Mouse (Mus musculus): ENCODE measurements around the gene Akr1a1. TPM values are rescaled to one million over a fixed set of nuclear protein-coding genes. Genes with fewer than 3 reads are reported as not detected.

The Akr1a1 gene
- polyA plus RNA-seq, 3 experiments from 2014 or later: 297 to 370 (median 348) TPM

DNA sequence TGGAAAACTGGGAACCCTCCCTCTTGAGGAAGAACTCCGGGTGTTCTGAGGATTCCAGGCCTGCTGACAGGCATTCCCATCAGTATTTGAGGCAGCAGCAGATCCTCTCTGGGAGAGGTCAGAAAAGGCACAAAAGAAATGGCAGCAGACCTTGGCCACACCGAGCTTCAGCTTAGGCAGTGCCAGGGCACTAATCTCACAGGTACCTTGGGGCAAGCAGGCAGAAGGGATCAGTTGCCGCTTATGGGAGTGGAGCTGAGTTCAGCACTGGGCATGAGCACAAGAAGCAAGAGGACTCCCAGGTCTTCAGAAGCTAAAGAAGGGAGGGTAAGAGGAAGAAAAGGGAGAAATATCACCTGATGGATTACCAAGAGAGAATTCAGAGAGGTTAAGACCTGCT, 6.5 kb upstream of the Akr1a1 start:
- no peak for ATAC-seq

DNA sequence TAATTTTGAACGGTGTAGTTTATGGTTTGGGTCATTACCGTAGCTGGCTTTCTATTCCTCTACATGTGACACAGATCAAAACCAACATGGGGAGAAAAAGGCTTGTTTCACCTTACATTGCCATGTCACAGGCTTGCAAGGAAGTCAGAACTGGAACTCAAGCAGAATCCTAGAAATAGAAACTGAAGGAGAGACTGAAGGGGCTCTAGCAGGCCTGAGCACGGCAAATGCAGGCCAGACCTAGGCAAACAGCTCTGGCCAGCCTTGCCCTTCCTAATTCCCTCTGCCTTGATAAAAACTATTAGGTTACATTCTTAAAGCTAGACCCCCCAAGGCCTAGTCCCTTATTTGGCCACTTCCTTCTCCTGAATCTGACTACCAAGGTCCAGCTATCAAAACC, 4.2 kb upstream of the Akr1a1 start:
- ATAC-seq: no peak

DNA sequence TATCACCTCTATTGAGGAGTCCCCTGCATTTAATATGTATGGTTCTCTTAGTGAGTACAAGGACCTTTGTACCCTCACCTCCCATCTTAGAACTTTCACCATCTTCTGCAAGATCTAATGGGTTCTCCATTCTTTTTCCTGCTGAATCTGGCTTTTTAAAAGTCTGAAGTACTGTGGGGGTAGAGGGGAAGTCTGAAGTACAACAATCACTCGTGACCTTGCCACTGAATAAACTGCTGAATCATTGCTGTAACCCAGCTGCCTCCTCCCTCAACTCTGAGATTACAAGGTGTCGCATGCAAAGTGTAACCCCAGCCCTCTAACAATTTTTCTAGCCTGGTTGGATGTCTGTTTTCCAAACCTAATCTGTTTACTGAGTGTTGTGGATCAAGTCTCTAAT, 3.6 kb upstream of the Akr1a1 start:
- no peak for ATAC-seq

DNA sequence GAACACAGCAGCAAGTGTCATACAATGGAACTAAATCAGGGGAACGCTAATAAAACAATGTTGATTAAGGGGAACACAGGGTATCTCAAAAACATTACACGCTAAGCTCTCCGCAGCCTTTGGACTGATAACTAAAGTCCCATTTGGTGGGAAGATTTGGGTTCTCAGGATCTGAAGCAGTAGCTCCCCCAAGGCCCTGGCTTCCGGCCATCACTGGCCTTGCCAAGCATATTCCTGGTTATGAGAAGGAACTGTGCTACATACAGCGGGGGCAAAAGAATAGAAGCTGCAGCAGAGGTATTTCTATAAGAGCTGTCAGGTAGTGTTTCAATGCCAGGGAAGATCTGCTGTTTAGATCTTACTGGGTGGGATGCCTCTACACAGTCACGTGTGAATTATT, 1.7 kb upstream of the Akr1a1 start:
- no peak for ATAC-seq

DNA sequence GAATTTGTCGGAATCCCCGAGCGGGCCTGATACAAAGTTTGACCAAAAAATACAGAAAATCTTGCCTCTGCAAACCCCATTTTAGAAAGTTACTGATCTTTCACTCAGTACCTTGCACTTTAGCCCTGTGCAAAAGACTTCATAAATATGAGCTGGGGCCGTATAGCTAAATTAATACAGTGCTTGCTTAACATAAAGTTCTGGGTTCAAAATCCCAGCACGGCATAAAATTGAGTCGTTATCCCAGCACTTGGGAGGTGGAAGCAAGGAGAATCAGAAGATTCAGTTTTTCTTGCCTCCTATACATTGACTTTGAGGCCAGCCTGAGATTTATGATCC, 286 bp upstream of the Akr1a1 start:
- peak; percentile 43 for ATAC-seq

DNA sequence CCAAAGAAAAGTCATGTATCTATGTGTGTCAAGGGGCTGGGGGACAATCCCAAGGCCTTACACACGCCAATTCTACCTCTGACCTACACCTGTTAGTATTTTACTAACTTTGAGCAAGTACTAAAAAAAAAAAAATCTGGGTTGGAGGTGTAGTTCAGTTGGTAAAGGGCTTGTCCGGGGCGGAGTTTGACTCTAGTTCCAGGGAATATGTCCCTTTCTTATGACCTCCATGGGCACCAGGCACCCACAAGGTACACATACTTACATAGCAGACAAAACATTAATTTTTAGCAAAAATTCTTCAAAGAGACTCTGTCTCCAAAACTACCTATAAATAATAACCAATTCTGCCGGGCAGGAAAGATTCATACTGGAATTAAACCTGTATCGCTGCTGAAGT, 1.1 kb downstream of the Akr1a1 start:
- no peak for ATAC-seq

DNA sequence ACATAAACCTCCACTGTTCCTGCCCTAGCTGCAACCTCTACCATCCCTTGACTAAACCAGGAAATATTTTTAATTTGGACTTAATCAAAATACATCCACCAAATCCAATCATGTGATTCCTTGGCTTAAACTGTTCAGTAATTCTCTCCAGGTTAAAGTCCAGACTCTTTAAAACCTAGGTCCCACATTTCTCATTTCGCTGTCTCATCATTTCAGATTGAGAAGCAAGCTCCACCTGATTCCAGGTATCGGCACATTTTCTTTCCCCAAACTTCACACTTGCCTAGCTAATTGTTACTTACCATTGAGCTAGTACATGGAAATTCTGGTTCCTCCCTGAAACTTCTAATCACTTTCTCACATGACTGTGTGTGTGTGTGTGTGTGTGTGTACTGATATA, 2.1 kb downstream of the Akr1a1 start:
- ATAC-seq: no peak

DNA sequence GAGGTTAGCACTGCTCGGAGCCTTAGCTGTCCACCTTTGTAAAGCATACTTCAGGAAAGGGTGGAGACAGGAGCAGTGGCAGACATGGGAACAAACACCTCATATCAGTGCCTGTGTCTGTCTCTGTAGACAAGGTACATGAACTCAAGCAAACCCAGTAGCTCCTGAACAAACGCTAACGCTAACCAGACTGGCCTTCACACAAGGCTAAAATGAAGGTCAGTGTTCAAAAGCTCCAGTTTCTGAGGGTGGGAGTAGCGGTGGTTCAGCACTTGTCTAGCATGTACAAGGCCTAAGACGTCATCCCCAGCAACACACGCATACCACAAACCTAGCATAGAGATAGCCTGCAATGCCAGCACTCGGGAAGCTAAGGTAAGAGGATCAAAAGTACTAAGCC, 5.9 kb downstream of the Akr1a1 start:
- no peak for ATAC-seq

DNA sequence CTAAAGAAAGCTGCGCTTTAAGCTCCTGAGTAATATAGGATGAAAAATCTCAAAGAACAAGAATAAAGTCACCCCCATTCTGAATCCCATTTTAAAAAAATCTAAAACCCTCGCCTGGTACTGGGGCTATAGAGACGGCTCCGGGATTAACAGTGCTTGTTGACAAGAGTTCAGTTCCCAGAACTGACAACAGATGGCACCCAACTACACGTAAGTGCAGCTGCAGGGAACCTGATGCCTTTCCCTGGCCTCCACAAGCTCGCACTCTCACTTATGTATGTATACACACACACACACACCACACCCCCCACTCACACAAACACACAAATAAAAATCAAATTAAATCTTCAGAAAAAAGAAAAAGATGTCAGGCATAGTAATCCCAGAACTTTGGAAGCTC, 7.2 kb downstream of the Akr1a1 start:
- ATAC-seq: no peak

DNA sequence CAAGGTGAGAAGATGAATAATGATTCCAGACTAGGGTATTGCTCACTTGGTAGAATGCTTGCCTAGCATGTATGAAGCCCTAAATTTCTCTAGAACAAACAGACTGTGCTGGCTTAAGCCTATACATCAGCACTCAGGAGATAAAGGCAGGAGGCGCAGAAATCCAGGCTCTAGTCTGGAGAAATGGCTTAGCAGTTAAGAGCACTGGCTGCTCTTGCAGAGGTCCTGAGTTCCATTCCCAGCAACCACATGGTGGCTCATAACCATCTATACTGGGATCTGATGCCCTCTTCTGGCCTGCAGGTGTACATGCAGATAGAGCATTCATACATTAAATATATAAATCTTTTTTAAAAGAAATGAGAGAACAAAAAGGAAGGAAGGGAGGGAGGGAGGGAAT, 9.4 kb downstream of the Akr1a1 start:
- no peak for ATAC-seq

DNA sequence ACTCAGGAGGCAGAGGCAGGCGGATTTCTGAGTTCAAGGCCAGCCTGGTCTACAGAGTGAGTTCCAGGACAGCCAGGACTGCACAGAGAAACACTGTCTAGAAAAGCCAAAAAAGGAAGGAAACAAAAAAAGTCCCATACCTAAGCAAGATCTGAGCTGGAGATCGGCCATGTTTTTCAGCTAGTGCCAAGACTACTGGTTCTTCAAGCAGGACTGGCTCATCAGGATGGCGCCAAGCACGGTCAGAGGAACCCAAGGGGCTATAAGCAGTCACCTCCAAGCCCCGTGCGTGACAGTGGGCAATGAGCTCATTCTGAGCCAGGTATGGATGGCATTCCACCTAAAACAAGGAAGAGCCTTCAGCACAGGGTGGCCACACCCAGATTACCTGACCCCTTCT, 12.7 kb downstream of the Akr1a1 start:
- no peak for ATAC-seq

DNA sequence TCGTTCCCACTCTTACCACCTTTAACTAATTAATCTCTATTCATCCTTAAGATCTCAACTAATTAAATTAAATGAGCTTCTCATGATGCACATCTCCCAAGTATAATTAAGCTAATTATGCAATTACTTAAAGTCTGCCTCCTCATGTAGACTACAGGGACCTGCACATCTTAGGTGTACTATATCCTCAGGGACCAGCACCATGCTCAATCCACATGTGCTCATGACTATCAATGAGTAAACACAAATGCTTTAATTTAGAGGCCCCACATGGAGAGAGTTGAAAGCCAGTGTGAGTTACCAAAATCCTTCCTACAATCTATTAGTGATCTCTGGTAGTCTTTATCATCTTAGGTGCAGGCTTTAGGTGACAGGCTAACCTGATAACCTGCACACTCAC, 16.3 kb downstream of the Akr1a1 start:
- ATAC-seq: no peak

DNA sequence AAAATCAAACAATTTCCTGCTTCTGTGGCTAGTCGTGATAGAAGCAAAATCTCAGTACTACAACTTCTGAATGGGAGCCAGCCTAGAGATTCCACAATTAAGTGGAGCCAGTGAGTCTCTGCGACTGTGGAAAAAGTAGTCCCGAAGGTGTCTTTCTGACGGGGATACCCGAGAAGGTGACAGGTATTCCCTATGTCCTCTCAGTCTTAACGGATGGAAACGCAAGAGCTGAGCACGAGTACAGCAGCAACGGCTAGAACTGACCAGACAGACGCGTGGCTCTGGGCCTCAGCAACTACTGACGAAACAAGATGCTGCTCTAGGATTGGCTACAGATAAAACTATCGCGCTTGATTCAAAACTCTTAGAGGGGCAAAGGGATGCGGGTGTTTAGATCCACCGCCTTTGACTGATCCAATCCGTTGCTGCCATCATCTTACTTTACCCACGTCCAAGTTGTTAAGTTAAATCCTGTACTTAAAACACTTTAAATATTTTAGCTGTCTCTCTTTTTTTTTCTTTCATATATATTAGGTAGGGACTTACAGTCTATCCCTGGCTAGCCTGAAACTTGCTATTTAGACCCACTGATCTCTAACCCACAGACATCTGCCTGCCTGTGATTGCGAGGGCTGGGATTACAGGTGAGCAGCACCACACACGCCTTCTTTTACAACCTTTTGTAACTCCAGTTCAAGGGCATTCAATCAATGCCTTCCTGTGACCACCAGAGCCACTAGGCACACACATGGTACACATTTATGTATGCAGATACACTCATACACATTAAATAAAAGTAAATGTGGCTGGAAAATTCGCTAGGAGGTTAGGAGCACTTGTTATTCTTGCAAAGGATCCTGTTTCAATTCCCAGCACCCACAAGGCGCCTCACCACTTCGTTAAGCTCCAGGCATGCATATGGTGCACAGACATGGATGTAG, 23.5 kb downstream of the Akr1a1 start, which contains the start of gene Nasp:
Nasp (minus strand) TSS at position 220 of the 941 bp plus-strand sequence.
- ATAC-seq: peak; percentile 81

DNA sequence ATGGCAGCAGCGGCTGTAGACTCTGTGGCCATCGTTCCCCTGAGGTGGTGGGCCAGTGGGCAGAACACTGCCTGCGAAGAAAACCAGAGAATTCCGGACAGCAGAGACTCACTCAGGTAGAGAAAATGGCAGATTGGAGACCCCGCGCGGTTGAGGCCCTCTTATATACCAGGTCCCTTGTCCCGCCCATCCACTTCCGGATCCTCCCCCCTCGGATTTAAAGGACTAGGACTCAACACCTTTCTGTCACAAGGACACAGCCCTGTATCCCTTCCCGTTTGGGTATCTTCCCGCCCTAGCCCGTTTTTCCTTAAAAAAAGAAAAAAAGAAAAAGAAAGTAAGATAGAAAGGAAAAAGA, 24.1 kb downstream of the Akr1a1 start:
- ATAC-seq: peak; percentile 80

DNA sequence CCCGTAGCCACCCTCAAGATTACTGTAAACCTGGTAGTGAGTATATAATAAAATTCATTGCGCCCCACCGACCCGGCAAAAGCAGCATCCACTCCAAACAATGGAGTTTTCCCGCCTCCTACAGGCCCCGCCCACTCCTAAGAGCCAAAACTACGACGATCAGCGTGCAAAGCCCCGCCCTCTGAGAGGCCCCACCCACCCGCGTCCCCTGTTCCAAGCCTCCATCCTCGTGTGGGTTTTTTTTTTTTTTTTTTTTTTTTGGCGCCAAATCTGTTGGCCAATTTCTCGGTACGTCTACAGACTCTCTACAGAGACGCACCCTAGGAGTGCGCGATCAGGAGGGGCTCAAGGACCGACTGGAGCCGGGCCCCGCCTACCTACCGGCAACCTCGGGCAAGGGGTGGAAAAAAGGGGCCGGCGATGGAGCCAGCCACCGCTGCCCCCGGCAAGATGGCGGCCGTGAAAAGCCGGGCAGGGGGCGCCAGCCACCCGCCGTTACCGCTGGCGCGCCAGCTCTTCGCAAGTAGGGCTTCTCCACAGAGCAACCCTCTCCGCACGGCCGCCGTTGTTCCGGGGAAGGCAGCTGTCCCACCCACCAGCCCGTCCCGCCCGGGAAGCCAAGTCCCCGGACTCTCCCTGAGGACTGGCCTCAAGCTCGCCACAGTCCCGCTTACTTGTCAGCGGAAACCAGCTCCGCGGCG, 24.7 kb downstream of the Akr1a1 start:
- ATAC-seq: peak; percentile 57

DNA sequence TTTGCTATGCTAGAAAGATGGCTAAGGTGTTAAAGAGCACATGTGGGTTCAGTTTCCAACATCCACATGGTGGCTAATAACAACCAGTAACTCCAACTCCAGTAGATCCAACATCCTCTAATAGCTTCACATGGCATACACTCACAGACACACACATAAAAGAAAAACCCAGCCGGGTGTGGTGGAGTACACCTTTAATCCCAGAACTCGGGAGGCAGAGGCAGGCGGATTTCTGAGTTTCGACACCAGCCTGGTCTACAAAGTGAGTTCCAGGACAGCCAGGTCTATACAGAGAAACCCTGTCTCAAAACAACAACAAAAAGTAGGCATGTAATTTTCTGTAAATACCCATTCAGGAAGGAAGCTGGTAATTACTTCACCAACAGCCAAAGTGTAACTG, 26.6 kb downstream of the Akr1a1 start:
- no peak for ATAC-seq

DNA sequence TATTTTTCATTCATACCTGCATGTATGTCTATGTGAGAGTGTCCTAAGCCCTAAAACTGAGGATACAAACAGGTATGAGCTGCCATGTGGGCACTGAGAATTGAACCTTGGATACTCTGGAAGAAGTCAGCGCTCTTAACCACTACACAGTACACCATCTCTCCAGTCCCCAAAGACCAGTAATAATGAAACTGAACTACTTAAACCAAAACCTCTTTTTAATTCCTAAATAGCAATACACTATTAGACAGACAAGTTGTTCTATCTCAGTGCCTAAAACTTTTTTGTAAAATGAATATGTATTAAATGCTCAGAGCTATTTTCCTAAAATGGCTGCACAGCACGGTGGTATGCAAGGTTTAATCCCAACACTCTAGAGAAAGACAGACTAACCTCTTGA, 36.2 kb downstream of the Akr1a1 start:
- ATAC-seq: no peak

DNA sequence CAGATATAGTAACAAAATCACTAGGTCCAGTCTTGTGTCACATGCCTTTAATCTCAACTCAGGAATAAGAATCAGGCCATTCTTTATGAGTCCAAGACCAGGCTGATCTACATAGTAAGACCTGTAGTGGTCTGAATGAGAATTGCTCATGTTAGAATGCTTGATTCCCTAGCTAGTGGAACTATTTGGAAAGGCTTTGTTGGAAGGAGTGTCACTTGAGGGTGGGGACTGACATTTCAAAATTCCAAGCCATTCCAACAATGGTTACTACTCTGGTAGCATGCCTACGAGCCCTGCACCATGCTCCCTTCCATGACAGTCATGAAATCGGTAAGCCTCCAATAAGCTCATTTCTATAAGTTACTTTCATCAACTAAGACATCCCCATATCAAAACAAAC, 38.9 kb downstream of the Akr1a1 start:
- ATAC-seq: no peak

DNA sequence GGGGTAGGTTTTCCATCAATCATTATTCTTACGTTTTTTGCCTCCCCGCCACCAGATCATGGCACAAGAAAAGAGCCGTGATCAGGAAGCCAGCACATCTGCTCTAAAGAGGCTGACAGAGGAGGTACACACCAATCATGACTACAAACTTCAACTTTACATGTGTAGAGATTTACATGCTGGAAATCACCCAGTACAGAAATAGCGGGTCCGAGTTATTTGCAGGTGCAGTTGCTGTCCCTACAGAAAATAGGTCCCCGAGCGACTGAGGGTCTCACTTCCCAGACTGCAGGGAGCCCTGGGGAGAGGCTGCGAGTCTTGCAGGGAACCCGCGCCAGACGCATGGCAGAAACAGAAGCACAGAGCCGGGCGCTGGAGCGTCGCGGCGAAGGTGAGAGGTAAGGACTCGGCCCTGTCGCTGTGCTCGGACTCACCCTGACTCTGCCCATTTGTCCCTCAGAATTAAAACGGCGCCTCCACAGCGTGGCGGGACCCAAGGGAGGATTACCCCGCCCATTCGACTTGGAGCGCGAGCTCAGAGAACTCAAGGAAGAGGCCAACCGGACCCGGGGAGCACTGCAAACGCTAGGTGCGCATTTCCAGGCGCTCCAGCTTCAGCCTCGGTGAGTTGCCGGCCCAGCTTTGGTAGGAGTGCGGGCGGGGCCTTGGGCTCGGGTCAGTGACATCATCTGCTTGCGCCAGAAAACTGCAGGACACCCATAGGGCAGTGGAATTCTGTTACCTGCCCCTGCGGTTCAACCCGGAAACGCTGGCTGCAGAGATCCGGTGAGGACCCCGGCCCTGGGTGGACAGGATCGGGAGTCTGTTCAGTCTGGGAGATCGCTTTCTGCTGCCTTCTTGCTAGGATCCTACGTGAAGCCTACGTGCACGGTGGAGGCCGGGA, 54.2 kb downstream of the Akr1a1 start:
- ATAC-seq: peak; percentile 93

DNA sequence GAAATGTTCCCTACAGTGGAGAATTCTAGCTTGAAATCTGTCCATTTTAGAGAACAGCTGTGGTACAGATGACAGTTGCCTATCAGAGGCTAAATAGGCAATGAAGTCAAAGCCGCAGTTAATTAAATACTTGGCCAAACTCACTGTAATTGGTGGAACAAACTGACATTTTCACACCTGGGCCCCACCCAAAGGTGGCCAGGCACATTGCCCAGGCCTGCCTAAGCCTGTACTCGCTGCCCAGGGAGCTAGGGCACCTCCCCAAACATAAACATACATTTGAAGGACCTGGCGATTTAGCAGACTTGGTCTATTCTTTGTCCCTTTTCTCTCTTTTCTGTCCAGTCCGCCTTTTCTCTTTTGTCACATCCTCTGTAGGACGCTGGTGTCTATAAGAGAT, 55.1 kb downstream of the Akr1a1 start, which contains the start of gene Ccdc17:
Ccdc17 (plus strand) TSS at position 276 of the 400 bp plus-strand sequence.
- no peak for ATAC-seq

DNA sequence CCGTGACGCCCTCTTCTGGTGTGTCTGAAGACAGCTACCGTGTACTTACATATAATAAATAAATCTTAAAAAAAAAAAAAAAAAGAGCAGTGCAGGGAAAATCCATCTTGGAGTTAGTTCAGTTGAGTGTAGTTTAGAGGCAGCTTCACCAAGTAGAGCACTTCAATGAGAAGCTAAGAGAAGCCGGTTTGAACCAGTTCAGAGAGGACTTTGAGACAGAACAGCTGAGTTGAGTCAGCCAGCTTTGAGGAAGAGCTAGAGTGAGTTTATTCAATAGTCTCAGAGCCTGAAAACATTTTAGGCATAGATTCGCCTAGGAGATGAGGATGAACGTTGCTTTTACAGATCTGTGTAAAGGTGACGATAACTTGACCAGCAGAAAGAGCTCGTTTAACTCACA, 55.7 kb downstream of the Akr1a1 start:
- ATAC-seq: no peak
